Mouse (Mus musculus): ENCODE measurements around the gene Dtnb.

GRCm38 (mm10) chr12:3539605-3540004 is 32.6 kb upstream of the Dtnb start:
- TF ChIP-seq CTCF (IDR thresholded peaks at IDR 0.05; ENCODE audit: low read depth) (no peak), EP300 (optimal IDR thresholded peaks at IDR 0.05) (no peak)

Data from stomach, postnatal 0 days (tissue).